Mouse (Mus musculus) left cerebral cortex, adult 18-20 months (tissue): Measurements from ENCODE around the gene S100a3. TPM values are rescaled to one million over a fixed set of nuclear protein-coding genes. Genes with fewer than 3 reads are reported as not detected.

Experiments
- DNase-seq, 2 experiments: peaks; one replicate each; pipeline ENCODE4 v3.0.0; 2021 to 2022; ENCODE audit warnings: low spot score in 2 of 2, mixed read lengths in 1 of 2
- total RNA-seq, 2 experiments: library from RNA; stranded (reverse); gene quantifications; 2 replicates each; pipeline ENCODE4 v1.2.3; 2021

The S100a3 gene
- total RNA-seq, 2 experiments from 2014 or later = 0.96 to 1.6 TPM

DNA sequence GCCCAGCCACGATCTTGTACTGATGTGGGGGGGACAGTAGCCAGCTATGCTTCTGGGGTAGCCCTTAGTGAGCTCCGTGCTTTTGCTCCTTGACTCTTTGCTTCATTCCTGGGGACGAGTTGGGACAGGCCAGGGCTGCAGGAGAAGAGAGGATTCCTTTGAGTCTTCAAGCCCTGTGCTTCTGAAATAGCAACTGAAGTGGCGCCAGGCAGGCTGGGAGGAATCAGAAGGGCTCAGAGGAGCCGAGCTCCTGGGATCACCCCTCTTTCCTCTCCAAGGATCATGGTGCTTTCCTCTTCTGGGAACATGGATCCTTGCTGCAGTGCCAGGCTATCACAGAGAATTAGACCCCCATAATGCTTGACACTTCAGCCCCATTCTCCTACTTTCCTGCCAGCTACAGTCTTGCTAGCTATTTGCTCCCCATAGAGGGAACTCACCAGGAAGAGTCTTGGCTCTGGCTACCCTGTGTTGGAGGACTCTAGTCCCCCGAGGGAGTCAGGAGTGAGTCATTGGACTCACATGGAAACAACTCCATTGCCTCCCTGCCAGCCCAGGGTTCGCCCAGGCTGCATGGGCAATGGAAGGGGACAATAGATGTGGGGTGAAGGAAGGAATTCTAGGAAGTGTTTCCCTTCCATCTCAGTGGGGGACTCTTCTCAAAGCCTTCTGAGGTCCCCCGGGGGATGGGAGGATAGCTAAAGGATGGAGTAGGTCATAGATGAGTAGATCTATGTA is 40.2 kb downstream of the S100a3 start:
- DNase-seq = no peak

DNA sequence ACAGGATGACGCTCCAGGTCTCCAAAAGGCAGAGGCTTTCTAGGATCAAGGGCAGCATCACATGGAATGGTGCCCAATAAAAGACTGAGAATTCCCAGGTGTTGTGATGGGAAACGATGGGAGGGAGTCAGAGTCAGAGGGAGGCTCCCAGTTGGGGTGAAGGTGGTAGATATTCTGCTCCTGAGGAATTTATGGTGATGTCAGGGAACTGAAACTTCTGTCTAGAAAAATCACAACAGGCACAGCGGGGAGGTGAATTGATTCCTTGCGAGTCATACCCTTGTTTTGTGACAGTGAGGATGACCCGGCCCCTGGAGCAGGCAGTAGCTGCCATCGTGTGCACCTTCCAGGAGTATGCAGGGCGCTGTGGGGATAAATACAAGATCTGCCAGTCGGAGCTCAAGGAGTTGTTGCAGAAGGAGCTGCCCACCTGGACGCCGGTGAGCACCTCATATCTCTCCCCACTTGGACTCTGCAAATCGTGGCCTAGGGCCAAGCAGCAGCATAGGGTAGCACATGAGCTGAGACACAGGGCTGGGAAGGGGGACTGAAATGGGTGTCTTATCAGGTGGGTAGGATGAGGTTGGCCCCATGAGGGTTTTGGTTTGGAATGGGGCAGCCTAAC is 41.2 kb downstream of the S100a3 start, which contains the start of gene Gm42674:
Gene Gm42674, plus strand, starts transcription at position 419 of the 625 bp plus-strand sequence.
- no peak for DNase-seq

DNA sequence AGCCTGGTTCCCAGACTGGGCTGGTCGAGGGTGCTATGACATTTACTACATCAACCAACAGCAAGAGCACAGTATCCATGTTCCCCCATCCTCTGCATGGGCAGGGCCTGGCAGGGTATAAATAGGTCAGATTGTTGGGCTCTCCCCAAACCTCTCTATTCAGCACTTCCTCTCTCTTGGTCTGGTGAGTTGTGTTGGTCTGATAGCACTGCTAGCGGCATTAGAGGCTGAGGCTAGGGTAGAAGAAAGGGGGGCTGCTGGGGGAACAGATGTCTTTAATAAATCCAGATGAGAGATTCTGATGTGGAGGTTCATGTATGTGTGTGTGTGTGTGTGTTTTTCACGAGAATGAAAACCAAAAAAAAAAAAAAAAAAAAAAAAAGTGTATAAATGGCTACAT is 43.2 kb downstream of the S100a3 start, which contains the start of gene S100a4:
Gene S100a4, plus strand, starts transcription at position 149 of the 400 bp plus-strand sequence.
- no peak for DNase-seq

DNA sequence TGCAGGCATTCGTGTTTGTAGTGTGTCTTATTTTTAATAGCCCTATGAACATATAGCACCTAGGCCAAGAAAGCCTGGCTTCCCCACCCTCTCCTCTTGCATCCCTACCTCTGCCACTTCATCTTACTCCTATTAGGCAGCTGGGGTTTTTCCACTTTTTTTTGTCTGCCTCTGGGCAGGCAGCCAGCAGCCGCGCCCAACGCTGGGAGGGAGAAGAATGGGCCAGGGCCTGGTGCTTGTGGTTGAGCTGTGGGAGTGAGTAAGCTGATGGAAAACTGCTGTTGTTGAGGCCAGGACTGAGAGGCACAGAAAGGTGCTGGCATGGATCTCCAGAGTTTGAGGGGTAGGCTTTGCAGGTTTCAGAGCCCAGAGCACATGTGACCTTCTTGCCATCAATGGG is 44.0 kb downstream of the S100a3 start:
- peak in 1 of 2 experiments; percentile 72 for DNase-seq

DNA sequence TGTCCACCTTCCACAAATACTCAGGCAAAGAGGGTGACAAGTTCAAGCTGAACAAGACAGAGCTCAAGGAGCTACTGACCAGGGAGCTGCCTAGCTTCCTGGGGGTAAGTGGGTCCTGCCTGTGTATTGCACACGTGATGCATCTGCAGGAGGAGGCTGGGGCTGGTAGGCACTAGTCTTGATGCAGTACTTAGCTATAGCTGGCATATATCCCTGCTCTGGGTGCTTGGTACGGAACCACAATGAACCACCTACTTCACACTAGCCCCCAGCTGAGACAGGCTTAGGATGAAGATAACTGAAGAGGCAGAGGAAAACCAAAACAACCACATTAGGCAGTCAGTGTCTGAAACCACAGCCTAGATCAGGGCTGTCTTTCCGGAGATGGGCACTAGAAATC is 44.7 kb downstream of the S100a3 start:
- DNase-seq = no peak

DNA sequence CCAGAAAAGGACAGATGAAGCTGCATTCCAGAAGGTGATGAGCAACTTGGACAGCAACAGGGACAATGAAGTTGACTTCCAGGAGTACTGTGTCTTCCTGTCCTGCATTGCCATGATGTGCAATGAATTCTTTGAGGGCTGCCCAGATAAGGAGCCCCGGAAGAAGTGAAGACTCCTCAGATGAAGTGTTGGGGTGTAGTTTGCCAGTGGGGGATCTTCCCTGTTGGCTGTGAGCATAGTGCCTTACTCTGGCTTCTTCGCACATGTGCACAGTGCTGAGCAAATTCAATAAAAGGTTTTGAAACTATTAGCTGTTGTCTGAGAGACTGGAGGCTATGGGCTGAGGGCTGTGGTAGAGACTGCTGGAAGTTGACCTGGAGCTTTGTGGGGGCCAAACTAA is 45.4 kb downstream of the S100a3 start:
- DNase-seq = no peak

DNA sequence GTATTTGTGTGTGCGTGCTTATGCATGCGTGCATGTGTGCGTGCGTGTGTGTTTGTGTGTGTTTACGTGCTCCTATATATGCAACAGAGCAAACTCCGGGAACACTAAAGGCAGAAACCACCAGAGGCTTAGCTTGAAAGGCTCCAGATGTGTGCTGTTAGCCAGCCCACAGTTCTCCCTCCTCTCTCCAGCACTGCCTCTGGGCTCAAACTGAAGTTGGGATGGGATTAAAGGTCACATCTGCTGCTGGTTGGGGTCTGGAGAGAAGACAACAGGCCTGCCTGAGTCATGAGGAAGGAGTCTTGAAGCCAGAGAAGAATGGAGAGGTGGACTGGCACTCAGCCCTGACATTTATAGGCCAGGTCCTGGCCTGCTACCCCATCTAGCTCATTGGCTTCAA is 45.8 kb downstream of the S100a3 start:
- DNase-seq = no peak

DNA sequence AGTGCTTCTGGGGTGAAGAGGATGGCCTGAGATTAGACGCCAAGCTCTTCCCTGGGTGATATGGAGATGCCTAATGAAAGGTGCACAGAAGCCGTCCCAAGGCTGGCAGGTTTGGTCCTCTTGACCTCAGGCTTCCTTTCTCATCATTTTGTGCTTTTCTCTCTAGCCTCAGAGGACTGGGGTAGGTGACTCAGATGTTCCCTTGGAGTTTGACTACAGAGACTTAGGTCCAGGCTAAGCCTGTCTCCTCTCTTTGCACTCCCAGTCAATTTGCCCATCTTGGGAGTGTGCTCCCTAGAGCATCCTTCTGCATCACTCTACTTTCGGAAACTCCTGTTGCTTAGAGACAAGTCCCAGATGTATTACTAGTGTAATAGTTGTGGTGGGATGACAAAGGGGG is 47.0 kb downstream of the S100a3 start:
- DNase-seq = no peak

DNA sequence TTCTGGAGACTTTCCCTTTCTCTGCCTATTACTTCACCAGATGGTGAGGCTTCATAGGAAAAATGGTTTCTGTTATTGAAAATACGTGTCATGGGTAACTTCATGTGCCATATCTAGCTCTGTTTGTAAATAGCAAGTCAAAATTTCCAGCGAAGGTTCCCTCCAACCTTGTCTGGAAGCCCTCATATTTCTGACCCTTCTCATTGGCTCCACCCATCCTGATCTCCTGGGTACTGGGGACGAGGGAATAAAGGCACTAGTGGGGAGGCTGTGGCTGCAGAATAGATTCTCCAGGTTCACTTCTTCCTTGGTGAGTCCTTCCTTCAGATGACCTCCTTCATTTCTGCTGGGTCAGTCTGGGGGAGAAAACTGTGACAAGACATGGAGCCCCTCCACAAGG is 47.8 kb downstream of the S100a3 start, which contains the start of gene S100a5:
Gene S100a5, plus strand, starts transcription at position 301 of the 400 bp plus-strand sequence.
- DNase-seq = no peak

DNA sequence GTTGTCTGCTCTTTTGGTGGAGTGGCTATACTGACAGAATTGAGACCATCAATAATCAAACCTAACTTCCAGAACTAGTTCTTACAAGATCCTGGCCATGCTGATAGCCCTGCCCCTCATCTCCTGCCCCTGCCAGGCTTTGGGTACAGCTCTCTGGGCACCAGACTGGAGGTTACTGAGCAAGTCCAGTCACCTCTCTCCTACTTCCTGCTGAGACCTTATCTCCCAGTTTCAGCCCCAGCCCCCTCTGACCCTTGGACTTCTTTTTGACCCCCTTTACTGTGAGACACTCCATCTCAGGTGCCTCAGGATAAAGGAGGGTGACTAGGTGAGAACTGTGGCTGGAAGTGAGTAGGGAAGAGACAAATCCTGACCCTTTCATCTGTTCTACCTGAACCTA is 48.7 kb downstream of the S100a3 start:
- DNase-seq = no peak

DNA sequence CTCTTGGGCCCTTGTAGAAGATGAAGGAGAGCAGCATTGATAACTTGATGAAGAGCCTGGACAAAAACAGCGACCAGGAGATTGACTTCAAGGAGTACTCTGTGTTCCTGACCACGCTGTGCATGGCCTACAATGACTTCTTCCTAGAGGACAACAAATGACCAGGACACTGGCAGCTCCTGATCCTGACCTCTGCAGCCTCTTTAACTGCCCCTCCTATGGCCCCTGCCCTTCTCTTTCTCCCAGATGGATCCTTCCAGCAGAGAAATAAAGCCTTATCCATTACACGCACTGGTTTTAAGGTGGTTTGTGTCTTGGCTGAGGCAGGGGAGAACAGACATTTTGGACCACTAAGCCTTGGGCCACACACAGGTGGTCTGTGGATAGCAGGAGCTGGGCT is 51.1 kb downstream of the S100a3 start:
- DNase-seq = no peak

DNA sequence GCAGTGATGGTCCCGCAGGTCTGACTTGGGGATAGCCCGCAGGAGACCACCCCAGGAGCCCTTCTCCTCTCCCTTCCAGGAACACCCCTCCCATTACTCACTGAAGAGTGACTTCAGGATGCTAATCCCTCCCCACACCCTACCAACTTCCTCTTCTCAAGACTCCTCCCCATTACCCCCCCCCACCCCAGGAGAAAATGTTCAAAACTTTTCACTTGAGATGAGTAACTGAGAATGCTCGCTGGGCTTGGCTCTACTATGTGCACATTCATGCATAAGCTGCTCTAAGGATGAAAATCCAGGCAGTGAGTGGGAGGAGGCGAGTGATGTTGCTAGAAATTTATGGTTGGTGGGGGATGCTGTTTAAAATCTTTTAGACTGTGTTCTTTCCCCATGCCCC is 51.7 kb downstream of the S100a3 start:
- DNase-seq = no peak

DNA sequence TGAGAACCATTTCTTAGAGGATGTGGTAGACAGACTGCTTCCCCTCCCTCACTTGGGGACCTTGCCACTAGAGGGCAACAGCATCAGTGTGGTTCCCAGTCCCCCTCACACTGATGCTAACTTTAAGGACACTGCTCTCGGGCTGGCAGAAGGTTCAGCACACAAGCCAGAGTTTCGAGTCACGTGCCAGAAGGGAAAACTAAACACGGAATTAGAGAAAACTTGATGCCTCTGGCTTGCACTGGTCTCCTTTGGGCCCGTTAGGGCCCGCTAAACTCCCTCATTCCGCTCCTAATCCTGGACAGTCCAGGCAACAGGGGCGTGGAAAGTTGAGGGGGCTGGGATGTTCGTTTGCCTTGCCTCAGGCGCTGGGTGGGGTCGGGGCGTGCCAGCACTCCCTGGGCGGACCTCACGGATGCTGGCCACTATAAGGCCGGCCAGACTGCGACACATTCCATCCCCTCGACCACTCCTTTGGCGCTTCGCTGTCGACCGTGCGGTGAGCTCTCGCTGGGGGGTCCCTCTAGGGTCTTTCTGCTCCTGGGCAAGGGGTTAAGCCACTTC is 52.4 kb downstream of the S100a3 start, which contains the start of gene S100a6:
Gene S100a6, plus strand, starts transcription at position 155 of the 564 bp plus-strand sequence.
- peak; percentile 45 to 50 for DNase-seq

DNA sequence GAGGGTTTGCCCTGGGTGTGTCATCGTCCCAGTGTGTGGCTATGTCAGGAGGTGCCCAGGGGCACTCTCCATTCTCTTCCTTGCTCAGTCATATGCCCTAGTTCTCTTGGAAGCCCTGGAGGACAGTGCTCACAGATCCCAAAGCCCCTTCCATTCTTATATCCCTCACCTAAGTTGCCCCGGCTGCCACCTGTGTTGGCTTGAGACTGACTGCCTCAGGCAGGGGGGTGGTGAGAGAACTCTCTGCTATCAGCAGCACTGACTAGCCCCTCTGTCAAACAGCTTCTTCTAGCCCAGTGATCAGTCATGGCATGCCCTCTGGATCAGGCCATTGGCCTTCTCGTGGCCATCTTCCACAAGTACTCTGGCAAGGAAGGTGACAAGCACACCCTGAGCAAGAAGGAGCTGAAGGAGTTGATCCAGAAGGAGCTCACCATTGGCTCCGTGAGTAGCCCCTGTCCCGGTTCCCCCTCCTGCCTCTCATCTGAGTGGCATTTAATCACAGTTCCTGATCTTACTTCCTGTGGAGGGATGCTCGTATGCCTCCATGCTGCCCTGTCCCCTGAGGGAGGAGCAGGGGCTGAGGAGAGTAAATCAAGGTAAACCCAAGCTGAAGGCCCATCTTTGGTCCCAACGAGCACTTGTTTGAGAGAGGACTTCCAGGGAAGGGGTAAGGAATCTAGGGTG is 53.2 kb downstream of the S100a3 start:
- no peak for DNase-seq

DNA sequence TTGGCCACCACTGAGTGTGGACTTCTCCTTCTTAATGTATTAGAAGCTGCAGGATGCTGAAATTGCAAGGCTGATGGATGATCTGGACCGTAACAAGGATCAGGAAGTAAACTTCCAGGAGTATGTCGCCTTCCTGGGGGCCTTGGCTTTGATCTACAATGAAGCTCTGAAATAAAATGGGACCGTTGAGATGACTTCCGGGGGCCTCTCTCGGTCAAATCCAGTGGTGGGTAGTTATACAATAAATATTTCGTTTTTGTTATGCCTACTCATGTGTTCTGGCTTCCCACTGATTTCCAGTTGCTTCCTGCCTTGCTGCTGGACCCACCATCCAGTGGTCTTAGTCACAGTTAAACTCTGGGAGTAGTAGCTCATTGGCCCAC is 53.8 kb downstream of the S100a3 start:
- no peak for DNase-seq

DNA sequence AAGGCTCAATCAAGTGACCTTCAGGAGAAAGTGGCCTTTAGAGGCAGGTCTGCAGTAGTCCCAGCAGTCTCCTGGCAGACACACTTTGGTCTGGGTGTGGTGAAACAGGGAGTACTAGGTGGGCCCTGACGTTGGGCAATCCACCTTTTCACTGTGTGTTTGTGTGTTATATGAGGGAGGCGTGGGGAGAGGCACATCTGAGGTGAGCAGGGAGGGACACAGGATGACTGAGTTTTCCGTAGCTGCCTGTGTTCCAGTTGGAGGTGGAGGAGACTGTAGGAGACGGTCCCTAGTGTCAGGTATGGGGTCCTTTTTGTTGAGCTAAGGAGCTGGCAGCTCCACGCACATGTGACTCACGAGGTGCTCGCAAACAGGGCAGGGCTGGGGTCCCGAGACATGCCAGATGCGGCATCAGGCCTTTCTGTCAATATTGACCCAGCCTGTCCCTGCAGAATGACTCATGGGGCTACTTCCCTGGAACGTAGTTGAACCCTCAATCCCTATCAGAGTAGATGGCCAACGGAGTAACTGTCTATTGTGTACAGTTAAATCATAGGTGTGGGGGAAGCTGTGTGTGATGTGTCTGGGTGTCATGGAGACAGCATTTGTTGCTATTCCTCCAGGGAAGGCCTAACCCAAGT is 54.4 kb downstream of the S100a3 start:
- DNase-seq = no peak

DNA sequence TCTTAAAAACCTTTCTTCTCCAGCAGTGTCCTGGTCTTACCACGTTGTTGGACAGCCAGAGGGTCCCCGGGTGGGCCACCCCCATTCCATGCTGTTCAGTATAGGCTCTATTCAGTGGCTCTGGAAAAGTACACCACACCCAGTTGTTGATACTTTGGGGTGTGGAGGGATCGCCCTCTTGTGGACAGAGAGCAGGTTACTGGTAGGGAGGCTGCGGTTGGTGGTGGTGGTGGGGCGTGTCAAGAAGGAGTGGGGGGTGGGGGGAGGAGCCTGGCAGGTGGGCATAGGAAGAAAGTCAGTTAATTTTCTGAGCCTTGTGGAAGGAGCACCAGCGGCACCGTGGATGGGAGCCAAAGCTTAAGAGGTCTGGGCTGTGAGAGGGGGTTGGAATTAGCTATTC is 55.0 kb downstream of the S100a3 start:
- DNase-seq = peak; percentile 68 to 73

DNA sequence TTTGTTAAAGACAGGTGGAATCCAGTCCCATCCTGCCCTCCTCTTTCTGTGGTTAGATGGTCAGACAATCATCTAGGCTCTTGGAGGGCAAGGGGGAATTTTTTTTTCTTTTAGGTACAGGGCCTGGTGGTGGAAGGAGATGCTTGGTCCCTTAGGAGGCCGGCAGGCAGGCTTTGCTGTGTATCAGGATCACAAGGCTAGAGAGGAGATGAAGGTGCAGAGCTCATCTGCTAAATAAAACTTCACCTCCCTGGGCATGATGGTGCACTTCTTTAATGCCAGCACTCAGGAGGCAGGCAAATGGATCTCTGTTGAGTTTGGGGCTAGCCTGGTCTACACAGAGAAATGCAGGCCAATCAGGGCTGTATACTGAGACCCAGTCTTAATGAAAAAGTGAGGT is 55.5 kb downstream of the S100a3 start:
- DNase-seq = no peak

DNA sequence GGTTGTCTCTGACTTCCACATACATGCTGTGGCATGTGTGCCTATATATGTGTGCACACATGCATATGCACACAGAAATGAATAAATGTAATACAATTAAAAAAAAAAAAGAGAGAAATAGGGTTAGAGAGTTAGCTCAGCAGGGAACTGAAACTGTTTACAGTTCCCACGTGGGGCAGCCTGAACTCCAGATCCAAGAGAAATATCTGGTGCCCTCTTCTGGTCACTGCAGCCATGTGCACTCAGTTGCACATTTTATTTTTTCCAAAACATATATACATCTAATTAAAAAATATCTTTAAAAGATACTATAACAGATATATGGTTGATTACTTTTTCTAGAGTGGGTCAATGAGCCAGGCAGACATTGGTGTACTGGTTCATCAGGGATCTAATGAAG is 57.2 kb downstream of the S100a3 start:
- DNase-seq = no peak

DNA sequence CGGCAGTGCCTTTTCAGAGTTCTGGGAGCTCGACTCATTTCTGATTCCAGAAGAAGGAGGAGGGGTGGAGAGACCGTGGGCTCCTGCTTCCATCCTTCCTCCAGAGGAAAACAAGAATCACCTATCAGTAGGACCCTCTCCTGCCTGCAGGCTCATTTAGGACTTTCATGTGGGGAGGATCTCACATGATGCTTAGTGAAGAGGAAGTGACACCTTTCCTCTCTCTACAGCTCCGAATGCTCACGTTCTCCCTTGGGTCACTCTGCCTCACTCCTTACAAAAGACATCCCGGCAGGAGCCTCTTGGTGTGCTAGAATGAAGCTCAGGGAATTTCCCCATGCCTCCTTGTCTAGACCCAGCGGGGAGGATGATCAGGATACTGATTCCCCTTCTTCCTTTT is 61.2 kb downstream of the S100a3 start:
- DNase-seq = no peak

DNA sequence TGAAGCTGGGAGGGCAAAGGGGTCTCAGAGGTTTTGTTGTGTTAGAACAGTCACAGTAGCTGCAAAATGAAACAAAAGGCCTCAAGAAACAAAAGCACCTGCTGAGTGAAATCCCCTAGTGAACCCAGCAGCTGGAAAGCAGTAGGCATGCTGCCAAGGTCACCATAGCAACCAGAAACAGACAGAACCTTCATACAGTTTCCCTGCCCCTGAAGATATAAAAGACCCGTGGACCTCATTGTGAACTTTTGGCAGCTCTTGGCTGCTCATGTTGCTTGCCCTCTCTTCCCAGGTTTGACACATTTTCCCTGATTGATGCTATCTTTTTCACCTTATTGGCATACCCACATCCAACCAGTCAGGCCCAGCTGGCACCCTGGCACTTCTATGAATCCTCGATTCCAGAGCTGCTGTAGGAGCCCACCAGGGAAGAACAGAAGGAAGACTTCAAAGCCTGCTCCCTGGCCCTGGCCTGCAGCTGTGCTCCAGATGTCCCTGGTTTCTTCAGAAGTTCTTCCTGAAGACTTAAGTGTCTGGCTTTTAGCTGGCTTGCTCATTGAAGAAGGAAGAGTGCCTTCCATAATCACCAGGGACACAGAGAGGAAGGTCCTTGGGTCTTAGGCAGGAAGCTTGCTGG is 63.2 kb downstream of the S100a3 start:
- no peak for DNase-seq
